Mouse (Mus musculus): ENCODE measurements around the gene Zfp995. TPM values are rescaled to one million over a fixed set of nuclear protein-coding genes. Genes with fewer than 3 reads are reported as not detected.

Zfp995 gene
- polyA plus RNA-seq (2015; fragmentation: Illumina TruSeq; extraction: RNeasy Lipid Tissue Mini Kit (QIAGEN cat#74804); ENCODE audit: insufficient read depth, low replicate concordance) = 9.6 TPM

DNA sequence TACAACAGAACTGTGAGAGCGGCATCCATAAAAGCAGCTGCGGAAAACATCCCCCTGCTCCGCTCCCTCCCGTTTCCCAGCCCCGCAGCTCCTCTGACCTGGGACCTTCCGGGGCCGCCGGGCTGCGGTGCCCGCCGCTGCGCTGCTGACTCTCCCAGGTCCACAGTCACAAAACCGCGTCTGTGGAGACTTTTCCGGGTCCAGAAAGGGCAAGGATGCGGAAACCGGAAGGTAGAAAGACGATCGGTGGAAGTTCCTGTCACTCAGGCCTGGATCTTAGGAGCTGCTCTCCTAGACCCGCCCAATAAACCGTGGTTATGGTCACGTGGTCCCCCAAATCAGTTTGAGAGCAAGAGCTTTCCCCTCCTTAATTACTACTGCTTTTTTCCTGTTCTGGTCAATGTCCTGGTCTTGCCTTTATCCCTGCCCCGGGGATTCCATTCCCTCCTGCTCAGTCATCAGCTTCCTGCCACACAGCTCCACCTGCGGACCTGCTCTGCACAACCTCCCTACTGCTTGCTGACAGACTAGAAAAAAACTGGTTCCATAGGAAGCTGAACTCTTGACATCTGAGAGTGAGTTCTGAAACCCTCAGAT lies at the start of gene Zfp995:
Zfp995 (minus strand) TSS at position 471 of the 597 bp plus-strand sequence.

DNA sequence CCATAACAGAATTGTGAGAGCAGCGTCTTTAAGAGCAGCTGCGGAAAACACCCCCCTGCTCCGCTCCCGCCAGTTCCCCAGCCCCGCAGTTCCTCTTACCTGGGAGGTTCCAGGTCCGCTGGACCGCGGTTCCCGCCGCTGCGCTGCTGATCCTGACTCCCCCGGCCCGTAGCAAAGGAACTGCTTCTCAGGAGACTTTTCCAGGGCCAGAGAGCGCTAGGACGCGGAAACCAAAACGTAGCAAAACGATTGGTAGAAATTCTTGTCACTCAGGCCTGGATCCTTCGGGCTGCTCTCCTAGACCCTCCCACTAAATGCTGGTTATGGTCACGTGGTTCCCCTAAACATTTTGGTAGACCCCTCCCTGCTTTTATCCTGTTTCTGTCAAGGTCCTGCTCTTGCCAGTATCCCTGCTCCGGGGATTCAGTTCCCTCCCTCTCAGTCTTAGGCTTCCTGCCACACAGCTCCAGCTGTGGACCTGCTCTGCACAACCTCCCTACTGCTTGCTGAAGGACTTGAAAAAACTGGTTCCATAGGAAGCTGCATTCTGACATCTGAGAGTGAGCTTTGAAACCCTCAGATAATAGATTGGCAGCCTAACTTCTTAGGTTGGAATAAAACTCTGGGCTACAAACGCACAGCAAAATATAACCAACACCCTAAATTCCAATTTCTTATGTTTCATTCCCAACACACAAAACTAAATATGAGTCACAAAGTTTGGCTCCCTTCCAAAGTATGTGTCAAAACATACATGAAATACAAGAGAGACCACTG lies 64.0 kb downstream of the Zfp995 start, which contains the start of gene Zfp820:
Zfp820 (minus strand) TSS at position 228 of the 777 bp plus-strand sequence.

Other genes starting within 250 kb of the Zfp995 start
- 12.1 TPM for gene Gm10226, start 218.1 kb downstream of the Zfp995 start, polyA plus RNA-seq (2015; fragmentation: Illumina TruSeq; extraction: RNeasy Lipid Tissue Mini Kit (QIAGEN cat#74804); ENCODE audit: insufficient read depth, low replicate concordance)
- 20.2 TPM for gene Zfp760, start 202.2 kb downstream of the Zfp995 start, polyA plus RNA-seq (2015; fragmentation: Illumina TruSeq; extraction: RNeasy Lipid Tissue Mini Kit (QIAGEN cat#74804); ENCODE audit: insufficient read depth, low replicate concordance)
- gene Zfp229, start 179.1 kb downstream of the Zfp995 start, polyA plus RNA-seq (2015; fragmentation: Illumina TruSeq; extraction: RNeasy Lipid Tissue Mini Kit (QIAGEN cat#74804); ENCODE audit: insufficient read depth, low replicate concordance) = 4.5 TPM
- 1.5 TPM for gene Zfp820, start 64.2 kb downstream of the Zfp995 start, polyA plus RNA-seq (2015; fragmentation: Illumina TruSeq; extraction: RNeasy Lipid Tissue Mini Kit (QIAGEN cat#74804); ENCODE audit: insufficient read depth, low replicate concordance)
- gene Zfp942, start 52.5 kb upstream of the Zfp995 start, polyA plus RNA-seq (2015; fragmentation: Illumina TruSeq; extraction: RNeasy Lipid Tissue Mini Kit (QIAGEN cat#74804); ENCODE audit: insufficient read depth, low replicate concordance) = 33.5 TPM
- 58.8 TPM for gene Zfp943, start 52.6 kb upstream of the Zfp995 start, polyA plus RNA-seq (2015; fragmentation: Illumina TruSeq; extraction: RNeasy Lipid Tissue Mini Kit (QIAGEN cat#74804); ENCODE audit: insufficient read depth, low replicate concordance)

Data from spleen, adult 10 weeks (tissue).